10 mouse cellular contexts compared by ENCODE assay signal in genomic region chr2:151739505-151739904, GRCm38 (mm10). TPM values are rescaled to one million over a fixed set of nuclear protein-coding genes. Genes with fewer than 3 reads are reported as not detected.
DNase-seq lines count a peak whose midpoint lies in the region; ATAC-seq and TF ChIP-seq lines count a peak whose summit lies in the region.
"Had no signal": no experiment of that assay in that cellular context is flagged by ENCODE, and none has a peak within 500 bp of the region (broad histone marks: within the 10 kb centered on the region; RNA-seq: fewer than 3 reads in every experiment).

No protein-coding gene starts in this region.

- H3K4me2 ChIP-seq in CH12.LX (ENCODE audit: insufficient read depth, low read depth, poor library complexity, severe bottlenecking), result peak overlapping the region; percentile 83
- H3K4me2 ChIP-seq in hindbrain, embryonic 12.5 days (replicated peaks), result peak overlapping the region; percentile 81
- H3K4me2 ChIP-seq in liver, embryonic 15.5 days, result peak overlapping the region; percentile 76

- 93% methylated on average over 7 of the region's 7 CpGs for WGBS in hindbrain, embryonic 12.5 days
- 39% methylated on average over 7 of the region's 7 CpGs for WGBS in liver, embryonic 15.5 days (ENCODE audit: insufficient replicate concordance)

- peaks cover 8% of the 10 kb centered on the region for H3K27me3 ChIP-seq in CH12.LX (replicated peaks)
- 0 out of 2 replicates have a peak, but pooled peaks cover 6% of the 10 kb centered on the region for H3K27me3 ChIP-seq in hindbrain, embryonic 12.5 days
- no peaks in the 10 kb centered on the region for H3K27me3 ChIP-seq in liver, embryonic 15.5 days

- peaks cover 33% of the 10 kb centered on the region for H3K79me2 ChIP-seq in CH12.LX (replicated peaks; ENCODE audit: control insufficient read depth, extremely low read depth, insufficient read depth, poor library complexity, severe bottlenecking)

- H3K9me3 ChIP-seq in CH12.LX (replicated peaks; ENCODE audit: low read length), result no peaks in the 10 kb centered on the region
- no peaks in the 10 kb centered on the region for H3K9me3 ChIP-seq in hindbrain, embryonic 12.5 days (replicated peaks)
- no peaks in the 10 kb centered on the region for H3K9me3 ChIP-seq in liver, embryonic 15.5 days (replicated peaks)

- H3K4me3 ChIP-seq in CH12.LX (replicated peaks in 1 of 3; ENCODE audit: low read depth in 2 of 3, low read length in 2 of 3, poor library complexity in 1 of 3), result no peak overlapping the region
- no peak overlapping the region for H3K4me3 ChIP-seq in hindbrain, embryonic 12.5 days
- peak overlapping the region; percentile 74 for H3K4me3 ChIP-seq in liver, embryonic 15.5 days (replicated peaks)

- no peak for TF ChIP-seq EP300 in CH12.LX (IDR thresholded peaks at IDR 0.05; ENCODE audit: low read length)

- H3K9ac ChIP-seq in CH12.LX (ENCODE audit: insufficient read depth, low read depth), result peak overlapping the region; percentile 20; the same call in 1 of the 2 replicates
- H3K9ac ChIP-seq in hindbrain, embryonic 12.5 days, result no peak overlapping the region
- peak overlapping the region; percentile 93 for H3K9ac ChIP-seq in liver, embryonic 15.5 days

- dilution Hi-C loops in CH12.LX (cut with MboI; ENCODE audit: extremely low pct_ligation_motif_present, extremely low pct_unique_long_range_greater_than_20kb, low sequenced_read_pairs), result no loop called here

- TF ChIP-seq RAD21 in CH12.LX (IDR thresholded peaks at IDR 0.05; ENCODE audit: low read depth, low read length), result no peak

- no peak overlapping the region for H3K27ac ChIP-seq in CH12.LX (ENCODE audit: insufficient read depth, low read depth)
- no peak overlapping the region for H3K27ac ChIP-seq in hindbrain, embryonic 12.5 days
- peak overlapping the region; percentile 94 for H3K27ac ChIP-seq in liver, embryonic 15.5 days (replicated peaks)

- TF ChIP-seq POLR2A in CH12.LX (IDR thresholded peaks at IDR 0.05; ENCODE audit: low read depth, low read length), result no peak

- H3K4me1 ChIP-seq in CH12.LX (ENCODE audit: control insufficient read depth in 1 of 2, insufficient read depth in 2 of 2), result peaks cover 9 to 28% of the 10 kb centered on the region in 2 experiments
- H3K4me1 ChIP-seq in hindbrain, embryonic 12.5 days, result peaks cover 21% of the 10 kb centered on the region
- peaks cover 85% of the 10 kb centered on the region for H3K4me1 ChIP-seq in liver, embryonic 15.5 days (replicated peaks)

- no peak for TF ChIP-seq CTCF in CH12.LX (conservative IDR thresholded peaks at IDR 0.05 in 1 of 2, IDR thresholded peaks at IDR 0.05 in 1 of 2; ENCODE audit: low read depth in 2 of 2, low read length in 2 of 2)

- ATAC-seq in hindbrain, embryonic 12.5 days (ENCODE audit: low FRiP score), result no peak
- peak; percentile 32; the same call in 1 of the 2 replicates for ATAC-seq in liver, embryonic 15.5 days (ENCODE audit: insufficient read depth)

- intact Hi-C loops in left cerebral cortex, postnatal 10 days (cut with DNase I), result loop anchor here (10.0 kb wide), 1 partner anchor 165 kb away; the partner anchor contains the start of gene Sdcbp2

- no peak for DNase-seq in CH12.LX (ENCODE audit: extremely low read depth)
- DNase-seq in MEL-GATA-1-ER (ENCODE audit: extremely low read depth, low read depth), result peak; percentile 62
- no peak for DNase-seq in thymus, postnatal 25 days
- DNase-seq in left cerebral cortex, postnatal 10 days (ENCODE audit: extremely low spot score in 1 of 2, low spot score in 2 of 2), result no peak
- no peak for DNase-seq in urinary bladder, postnatal 36 days (ENCODE audit: low spot score in 2 of 2)
- no peak for DNase-seq in lung, postnatal 25 days (ENCODE audit: low spot score)
- DNase-seq: heart, adult 18-20 months; retina, postnatal 1 day had no signal

- in situ Hi-C loops in CH12.LX (cut with MboI; ENCODE audit: low pct_ligation_motif_present, low pct_unique_long_range_greater_than_20kb, low sequenced_read_pairs), result no loop called here

- peaks cover 12 to 37% of the 10 kb centered on the region in 2 experiments for H3K36me3 ChIP-seq in CH12.LX (replicated peaks in 1 of 2; ENCODE audit: control insufficient read depth in 1 of 2, insufficient read depth in 1 of 2, low read length in 1 of 2)
- H3K36me3 ChIP-seq in hindbrain, embryonic 12.5 days, result peaks cover 10% of the 10 kb centered on the region; the same call in 1 of the 2 replicates
- H3K36me3 ChIP-seq in liver, embryonic 15.5 days (replicated peaks), result peaks cover 18% of the 10 kb centered on the region

TF ChIP-seq in CH12.LX, 34 proteins besides CTCF, POLR2A, EP300 and RAD21:
- no peak for TF ChIP-seq UBTF (IDR thresholded peaks at IDR 0.05; ENCODE audit: low read depth, low read length)
- no peak for TF ChIP-seq CHD2 (IDR thresholded peaks at IDR 0.05; ENCODE audit: low read length)
- no peak for TF ChIP-seq ZNF384 (IDR thresholded peaks at IDR 0.05; ENCODE audit: low read depth, low read length)
- no peak for TF ChIP-seq NELFE (IDR thresholded peaks at IDR 0.05; ENCODE audit: low read depth, low read length)

RNA-seq across cellular contexts. Expression of gene Psmf1, which starts 4.5 kb away (rescaled TPM):
- total RNA-seq in CH12.LX (2012; rRNA removed) (29.5 and 30.6 TPM in 2 replicates), CH12.LX (2014; rRNA removed) (30.8 and 32.5 TPM in 2 replicates)
- 51.2 and 59.7 TPM in 2 replicates for polyA plus RNA-seq in CH12.LX (2012; ENCODE audit: insufficient read length, low read depth)
- 45.2 and 47.9 TPM in 2 replicates for polyA plus RNA-seq in hindbrain, embryonic 12.5 days (2016; fragmentation: Nextera tagmentation; extraction: Ambion mirVana)
- polyA plus RNA-seq in liver, embryonic 15.5 days (2015; fragmentation: Nextera tagmentation; extraction: Ambion mirVana), result 43.4 and 43.8 TPM in 2 replicates
- total RNA-seq in left cerebral cortex, postnatal 10 days (2021), result 10 to 100 TPM; 43.9 to 48.6 TPM

RNA-seq across cellular contexts. Expression of gene Tmem74b, which starts 37.7 kb away (rescaled TPM):
- total RNA-seq in CH12.LX (2012; rRNA removed), result 0.21 TPM in 1 of 2 replicates, not detected in the other
- not detected in 2 replicates for total RNA-seq in CH12.LX (2014; rRNA removed)
- polyA plus RNA-seq in CH12.LX (2012; ENCODE audit: insufficient read length, low read depth), result not detected in 2 replicates
- 9.7 and 10.3 TPM in 2 replicates for polyA plus RNA-seq in hindbrain, embryonic 12.5 days (2016; fragmentation: Nextera tagmentation; extraction: Ambion mirVana)
- 0.06 TPM in 1 of 2 replicates, not detected in the other for polyA plus RNA-seq in liver, embryonic 15.5 days (2015; fragmentation: Nextera tagmentation; extraction: Ambion mirVana)
- 10 to 100 TPM; 10.8 to 10.9 TPM for total RNA-seq in left cerebral cortex, postnatal 10 days (2021)

Comparison
In these comparisons a context has a peak if more than half of its experiments do, and no peak if none do; other contexts are left out.
1. RNA of gene Tmem74b, which starts 37.7 kb away (polyA plus RNA-seq): 9.7 to 10.3 TPM in hindbrain, embryonic 12.5 days; 0.06 TPM in liver, embryonic 15.5 days and not detected in CH12.LX; every median in the first group is over 10 times any median in the second.
2. Peak in every context shown above with its lines, with median percentiles within 50 percentile points of each other: H3K4me2 ChIP-seq.